Mouse (Mus musculus): Measurements from ENCODE around the gene Ttc27. TPM values are rescaled to one million over a fixed set of nuclear protein-coding genes. Genes with fewer than 3 reads are reported as not detected.

Gene Ttc27
- polyA plus RNA-seq, 1 experiment from 2014 or later, result 17.7 TPM

DNA sequence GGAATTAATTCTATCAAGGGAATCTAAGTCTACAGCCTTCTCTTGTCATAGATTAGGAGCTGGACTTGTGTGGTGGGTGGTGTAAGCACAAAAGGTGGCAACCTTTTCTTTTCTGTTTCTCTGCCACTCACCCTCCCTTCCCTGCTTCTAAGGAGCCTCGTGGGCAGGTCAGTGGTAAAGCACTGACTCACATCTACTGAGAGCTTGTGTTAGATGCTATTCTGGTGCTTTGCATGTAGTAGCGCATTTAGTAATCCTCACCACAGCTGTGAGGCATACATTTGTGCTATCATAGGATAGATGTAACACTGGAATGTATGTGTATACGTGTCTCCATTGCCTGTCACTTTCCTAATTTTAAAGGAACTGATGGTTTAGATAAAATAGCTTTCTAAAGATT is 124.2 kb downstream of the Ttc27 start:
- Histone ChIP-seq H3K4me1 (ENCODE audit: control insufficient read depth, insufficient read depth, low read length) (no peaks in the 10 kb centered on the region), H3K27ac (ENCODE audit: low read length) (no peak overlapping the region), H3K36me3 (ENCODE audit: control insufficient read depth, insufficient read depth, low read length) (no peaks in the 10 kb centered on the region), H3K27me3 (ENCODE audit: control insufficient read depth, insufficient read depth, low read depth, low read length) (no peaks in the 10 kb centered on the region), H3K4me3 (ENCODE audit: low read depth, low read length) (no peak overlapping the region), H3K9ac (ENCODE audit: low read depth, low read length) (no peak overlapping the region), H3K9me3 (replicated peaks; ENCODE audit: control insufficient read depth, low read length, poor library complexity, severe bottlenecking) (no peaks in the 10 kb centered on the region), H3K4me2 (ENCODE audit: low read length) (no peak overlapping the region)
- ATAC-seq, result no peak
- 73% methylated on average over 3 of the region's 3 CpGs for WGBS

DNA sequence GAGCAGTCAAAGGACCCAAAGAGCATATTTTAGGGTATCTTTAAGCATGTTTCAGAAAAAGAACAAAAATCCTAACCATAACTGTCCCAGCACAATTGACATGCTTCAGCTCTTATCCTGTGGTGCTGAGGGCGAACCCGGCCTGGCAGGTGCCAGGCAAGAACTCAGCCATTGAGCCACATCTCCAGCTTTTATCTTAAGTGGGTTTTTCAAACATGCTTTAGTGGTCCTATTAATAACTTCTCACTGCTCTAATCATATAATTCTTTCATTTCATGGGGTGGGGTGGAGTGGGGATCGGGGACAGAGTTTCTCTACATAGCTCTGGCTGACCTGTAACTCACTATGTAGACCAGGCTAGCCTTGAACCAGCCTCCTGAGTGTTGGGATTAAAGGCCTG is 125.1 kb downstream of the Ttc27 start:
- Histone ChIP-seq H3K27ac (ENCODE audit: low read length) (no peak overlapping the region), H3K9ac (ENCODE audit: low read depth, low read length) (no peak overlapping the region), H3K4me2 (ENCODE audit: low read length) (no peak overlapping the region), H3K9me3 (replicated peaks; ENCODE audit: control insufficient read depth, low read length, poor library complexity, severe bottlenecking) (no peaks in the 10 kb centered on the region), H3K27me3 (ENCODE audit: control insufficient read depth, insufficient read depth, low read depth, low read length) (no peaks in the 10 kb centered on the region), H3K4me3 (ENCODE audit: low read depth, low read length) (no peak overlapping the region), H3K36me3 (ENCODE audit: control insufficient read depth, insufficient read depth, low read length) (no peaks in the 10 kb centered on the region), H3K4me1 (ENCODE audit: control insufficient read depth, insufficient read depth, low read length) (no peaks in the 10 kb centered on the region)
- 96% methylated on average over 3 of the region's 3 CpGs for WGBS
- ATAC-seq, result no peak

DNA sequence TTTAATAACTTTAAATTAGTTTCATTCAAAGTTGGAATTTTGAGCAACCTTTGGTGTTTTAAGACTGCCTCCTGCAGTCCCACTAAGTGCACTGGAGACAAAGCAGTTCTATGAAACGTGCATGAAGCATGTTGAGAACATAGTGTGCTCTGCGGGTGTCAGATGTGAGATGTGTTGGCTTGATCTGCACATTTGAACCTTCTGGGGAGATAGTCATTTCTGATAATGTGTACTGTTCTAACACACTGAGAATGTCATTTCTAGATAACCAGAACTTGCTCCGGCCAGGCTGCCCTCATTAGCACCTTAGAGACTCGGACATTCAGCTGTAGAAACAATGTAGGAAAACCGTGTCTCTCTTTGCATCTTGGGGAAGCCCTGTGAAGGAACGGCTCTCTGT is 126.0 kb downstream of the Ttc27 start:
- no peak overlapping the region for H3K4me2 ChIP-seq (ENCODE audit: low read length)
- no peak overlapping the region for H3K4me3 ChIP-seq (ENCODE audit: low read depth, low read length)
- no peaks in the 10 kb centered on the region for H3K36me3 ChIP-seq (ENCODE audit: control insufficient read depth, insufficient read depth, low read length)
- H3K27me3 ChIP-seq (ENCODE audit: control insufficient read depth, insufficient read depth, low read depth, low read length), result no peaks in the 10 kb centered on the region
- H3K9me3 ChIP-seq (replicated peaks; ENCODE audit: control insufficient read depth, low read length, poor library complexity, severe bottlenecking), result no peaks in the 10 kb centered on the region
- WGBS, result 86% methylated on average over 6 of the region's 6 CpGs
- no peak overlapping the region for H3K27ac ChIP-seq (ENCODE audit: low read length)
- no peaks in the 10 kb centered on the region for H3K4me1 ChIP-seq (ENCODE audit: control insufficient read depth, insufficient read depth, low read length)
- ATAC-seq, result no peak
- no peak overlapping the region for H3K9ac ChIP-seq (ENCODE audit: low read depth, low read length)

DNA sequence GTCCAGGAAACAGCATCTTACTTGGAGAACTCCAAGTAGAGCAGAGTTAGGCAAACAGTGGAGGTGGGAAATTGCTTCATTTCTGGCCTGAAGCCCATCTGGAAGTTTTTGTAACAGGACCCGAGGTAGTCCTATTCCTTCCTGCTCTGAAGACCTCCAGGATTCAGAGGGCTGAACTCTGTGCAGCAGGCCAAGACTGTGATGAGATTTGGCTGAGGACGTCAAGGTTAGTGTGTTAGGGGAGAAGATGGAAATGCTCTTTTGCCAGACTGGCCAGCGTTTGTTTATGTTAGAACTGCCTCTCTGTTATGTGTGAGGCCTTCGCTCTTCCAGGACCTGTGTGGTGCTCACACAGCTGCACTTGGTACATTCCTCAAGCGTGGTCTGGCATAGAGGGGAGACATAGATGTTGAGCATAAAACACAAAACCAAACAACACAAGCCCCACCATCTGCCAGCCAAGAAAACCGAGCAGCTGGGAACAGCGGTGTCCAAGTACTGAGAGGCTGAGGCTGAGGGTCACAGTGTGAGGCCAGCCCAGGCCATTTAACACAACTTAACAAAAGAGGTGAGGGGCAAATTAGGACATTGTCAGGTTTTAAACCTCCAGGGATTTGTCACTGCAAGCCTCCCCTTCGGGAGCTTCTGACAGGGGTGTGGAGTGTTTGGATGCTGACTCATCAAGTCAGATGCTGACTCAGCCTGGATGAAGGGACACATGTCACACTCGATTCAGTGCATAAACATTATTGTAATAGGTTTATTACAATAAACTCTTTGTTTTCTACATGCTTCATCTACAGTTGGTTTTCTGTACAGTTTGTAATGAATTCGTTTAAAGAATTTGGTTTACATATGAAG is 128.7 kb downstream of the Ttc27 start:
- no peaks in the 10 kb centered on the region for H3K36me3 ChIP-seq (ENCODE audit: control insufficient read depth, insufficient read depth, low read length)
- no peak overlapping the region for H3K9ac ChIP-seq (ENCODE audit: low read depth, low read length)
- H3K4me1 ChIP-seq (ENCODE audit: control insufficient read depth, insufficient read depth, low read length), result no peaks in the 10 kb centered on the region
- H3K27ac ChIP-seq (ENCODE audit: low read length), result no peak overlapping the region
- no peaks in the 10 kb centered on the region for H3K27me3 ChIP-seq (ENCODE audit: control insufficient read depth, insufficient read depth, low read depth, low read length)
- no peak overlapping the region for H3K4me3 ChIP-seq (ENCODE audit: low read depth, low read length)
- 56% methylated on average over 10 of the region's 10 CpGs for whole genome bisulfite sequencing
- no peak for ATAC-seq
- no peaks in the 10 kb centered on the region for H3K9me3 ChIP-seq (replicated peaks; ENCODE audit: control insufficient read depth, low read length, poor library complexity, severe bottlenecking)
- no peak overlapping the region for H3K4me2 ChIP-seq (ENCODE audit: low read length)

DNA sequence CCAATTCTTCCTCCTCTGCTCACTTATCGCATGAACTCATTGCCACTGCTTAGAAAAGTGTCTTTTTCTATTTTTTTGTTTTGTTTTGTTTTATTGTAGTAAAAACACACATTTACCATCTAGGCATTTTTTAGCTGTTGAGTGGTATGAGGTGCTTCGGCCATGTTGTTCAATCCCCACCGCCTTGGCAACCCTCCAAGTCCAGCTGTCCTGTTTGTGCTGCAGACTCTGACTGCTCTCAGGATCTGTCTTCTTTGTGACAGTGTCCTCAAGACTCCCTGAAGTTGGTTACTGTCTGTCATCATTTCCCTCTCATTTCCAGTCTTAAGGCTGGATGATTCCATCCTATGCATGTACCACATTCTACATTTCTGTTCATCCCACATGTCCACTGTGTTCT is 132.7 kb downstream of the Ttc27 start:
- Histone ChIP-seq H3K4me3 (ENCODE audit: low read depth, low read length) (no peak overlapping the region), H3K36me3 (ENCODE audit: control insufficient read depth, insufficient read depth, low read length) (no peaks in the 10 kb centered on the region), H3K9me3 (replicated peaks; ENCODE audit: control insufficient read depth, low read length, poor library complexity, severe bottlenecking) (no peaks in the 10 kb centered on the region), H3K27me3 (ENCODE audit: control insufficient read depth, insufficient read depth, low read depth, low read length) (no peaks in the 10 kb centered on the region), H3K4me1 (ENCODE audit: control insufficient read depth, insufficient read depth, low read length) (no peaks in the 10 kb centered on the region), H3K4me2 (ENCODE audit: low read length) (no peak overlapping the region), H3K9ac (ENCODE audit: low read depth, low read length) (no peak overlapping the region), H3K27ac (ENCODE audit: low read length) (no peak overlapping the region)
- 91% methylated on average over 3 of the region's 3 CpGs for WGBS
- no peak for ATAC-seq

DNA sequence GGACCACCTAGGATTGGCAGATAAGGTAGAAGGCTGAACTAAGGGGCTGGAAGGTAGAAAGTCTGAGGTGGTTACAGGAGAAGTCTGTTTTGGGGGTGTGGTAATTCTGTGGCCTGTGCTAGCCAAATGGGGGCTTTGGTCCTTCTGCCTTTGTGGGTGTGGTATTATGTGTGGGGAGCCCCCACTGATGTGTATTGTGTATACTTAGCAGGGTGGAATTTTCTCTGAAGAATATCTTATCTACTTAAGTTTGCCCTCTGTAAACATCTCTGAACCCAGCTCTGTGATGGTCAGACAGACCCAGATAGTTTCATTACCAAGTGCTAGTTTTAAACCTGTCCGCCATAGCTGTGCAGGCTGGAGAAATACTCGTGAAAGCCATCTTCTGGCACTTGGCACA is 141.8 kb downstream of the Ttc27 start:
- H3K9me3 ChIP-seq (replicated peaks; ENCODE audit: control insufficient read depth, low read length, poor library complexity, severe bottlenecking), result no peaks in the 10 kb centered on the region
- ATAC-seq, result no peak
- WGBS, result 90% methylated on average over 2 of the region's 2 CpGs
- no peaks in the 10 kb centered on the region for H3K27me3 ChIP-seq (ENCODE audit: control insufficient read depth, insufficient read depth, low read depth, low read length)
- no peaks in the 10 kb centered on the region for H3K36me3 ChIP-seq (ENCODE audit: control insufficient read depth, insufficient read depth, low read length)
- no peak overlapping the region for H3K4me2 ChIP-seq (ENCODE audit: low read length)
- H3K4me1 ChIP-seq (ENCODE audit: control insufficient read depth, insufficient read depth, low read length), result no peaks in the 10 kb centered on the region
- no peak overlapping the region for H3K27ac ChIP-seq (ENCODE audit: low read length)
- no peak overlapping the region for H3K9ac ChIP-seq (ENCODE audit: low read depth, low read length)
- no peak overlapping the region for H3K4me3 ChIP-seq (ENCODE audit: low read depth, low read length)

DNA sequence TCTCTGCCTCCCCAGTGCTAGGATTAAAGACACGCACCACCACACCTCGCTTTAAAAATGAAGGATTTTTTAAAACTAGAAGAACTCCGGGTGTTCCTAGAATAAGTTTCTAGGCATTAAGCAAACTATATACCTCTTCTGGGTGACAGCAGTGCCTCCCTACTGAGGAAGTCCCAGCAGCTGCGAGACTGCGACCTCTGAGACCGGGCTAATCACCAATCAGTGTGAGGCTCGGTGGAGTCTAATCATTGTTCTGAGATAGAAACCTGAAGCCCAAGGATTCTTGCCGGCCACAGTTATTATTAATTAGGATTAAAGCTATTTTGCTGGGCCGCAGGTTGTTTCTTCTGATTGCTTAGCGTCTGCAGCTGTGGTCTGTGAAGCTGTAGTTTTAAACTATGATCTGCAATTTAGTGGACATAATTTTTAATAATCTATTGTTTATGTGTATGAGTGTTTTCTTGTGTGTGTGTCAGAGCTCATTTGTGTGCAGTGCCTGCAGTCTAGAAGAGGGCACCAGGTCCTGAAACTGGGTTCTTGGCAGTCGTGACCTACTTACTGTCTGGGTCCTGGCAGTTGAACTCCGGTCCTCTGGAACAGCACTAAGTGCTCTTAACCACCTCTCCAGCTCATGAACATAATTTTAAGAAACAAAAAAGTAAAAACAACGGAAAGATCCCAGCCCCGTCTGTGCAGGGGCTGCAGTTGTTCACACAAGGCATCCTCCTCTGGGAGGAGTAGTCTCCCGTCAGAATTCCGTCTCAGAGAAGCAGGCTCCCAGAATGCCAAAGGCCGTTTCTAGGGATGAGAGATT is 142.9 kb downstream of the Ttc27 start:
- Histone ChIP-seq H3K27me3 (ENCODE audit: control insufficient read depth, insufficient read depth, low read depth, low read length) (no peaks in the 10 kb centered on the region), H3K4me3 (ENCODE audit: low read depth, low read length) (no peak overlapping the region), H3K4me2 (ENCODE audit: low read length) (no peak overlapping the region), H3K9me3 (replicated peaks; ENCODE audit: control insufficient read depth, low read length, poor library complexity, severe bottlenecking) (no peaks in the 10 kb centered on the region), H3K4me1 (ENCODE audit: control insufficient read depth, insufficient read depth, low read length) (no peaks in the 10 kb centered on the region), H3K27ac (ENCODE audit: low read length) (no peak overlapping the region), H3K36me3 (ENCODE audit: control insufficient read depth, insufficient read depth, low read length) (no peaks in the 10 kb centered on the region), H3K9ac (ENCODE audit: low read depth, low read length) (no peak overlapping the region)
- 48% methylated on average over 17 of the region's 17 CpGs for WGBS
- ATAC-seq, result no peak

DNA sequence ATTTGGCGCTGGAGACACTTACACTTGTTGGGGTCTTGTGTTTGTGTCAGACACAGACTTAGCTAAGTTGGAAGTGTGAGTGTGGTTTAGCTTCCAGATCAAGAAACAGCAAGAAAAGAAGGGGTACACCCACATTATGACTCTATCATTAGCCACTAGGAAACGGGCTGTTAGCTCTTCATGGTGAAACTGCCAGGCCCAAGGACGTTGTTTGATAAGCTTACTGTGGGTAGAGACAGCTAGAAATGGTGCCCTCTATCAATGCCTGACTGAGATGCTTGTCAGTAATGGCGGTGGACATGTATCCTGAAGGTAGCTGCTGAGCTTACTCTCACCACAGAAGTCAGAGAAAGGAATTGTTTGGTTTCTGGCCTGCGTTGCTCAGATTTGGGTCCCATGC is 146.3 kb downstream of the Ttc27 start:
- Histone ChIP-seq H3K4me2 (ENCODE audit: low read length) (no peak overlapping the region), H3K9ac (ENCODE audit: low read depth, low read length) (no peak overlapping the region), H3K27me3 (ENCODE audit: control insufficient read depth, insufficient read depth, low read depth, low read length) (no peaks in the 10 kb centered on the region), H3K9me3 (replicated peaks; ENCODE audit: control insufficient read depth, low read length, poor library complexity, severe bottlenecking) (no peaks in the 10 kb centered on the region), H3K4me1 (ENCODE audit: control insufficient read depth, insufficient read depth, low read length) (peaks cover 9% of the 10 kb centered on the region; the same call in 1 of the 2 replicates), H3K27ac (ENCODE audit: low read length) (no peak overlapping the region), H3K4me3 (ENCODE audit: low read depth, low read length) (no peak overlapping the region), H3K36me3 (ENCODE audit: control insufficient read depth, insufficient read depth, low read length) (no peaks in the 10 kb centered on the region)
- 88% methylated on average over 5 of the region's 5 CpGs for WGBS
- ATAC-seq, result no peak

Data from midbrain, embryonic 16.5 days (tissue).